Mouse (Mus musculus): ENCODE results near the gene Smco3. TPM values are rescaled to one million over a fixed set of nuclear protein-coding genes. Genes with fewer than 3 reads are reported as not detected.
A peak's percentile ranks its signal among the peaks of the same experiment; 100 is the strongest.

Gene Smco3
- total and polyA plus RNA-seq, 3 experiments, result 0.90 to 12.9 (median 5.5) TPM

DNA sequence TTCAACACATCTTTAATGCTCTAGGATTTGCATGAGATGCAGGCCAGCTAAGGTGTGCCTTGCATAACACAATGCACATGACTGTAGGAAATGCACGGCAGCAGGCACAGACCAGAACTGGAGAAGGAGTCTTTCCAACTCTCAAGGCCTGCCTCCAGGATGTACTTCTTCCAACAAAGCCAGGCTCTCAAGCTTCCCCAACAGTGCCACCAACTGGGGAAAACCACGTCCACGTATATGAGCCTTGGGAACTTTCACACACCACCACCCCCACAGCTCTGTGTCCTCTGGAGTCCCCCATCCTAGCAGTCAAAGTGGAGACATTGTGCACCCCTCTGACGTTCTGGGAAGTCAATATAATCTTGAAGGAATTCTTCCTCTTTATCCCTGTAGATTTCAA is 22.1 kb downstream of the Smco3 start:
- peaks cover 53 to 71% of the 10 kb centered on the region in 2 experiments for H3K36me3 ChIP-seq (replicated peaks in 1 of 2; ENCODE audit: control insufficient read depth in 1 of 2, insufficient read depth in 1 of 2, low read length in 1 of 2)
- H3K4me2 ChIP-seq (ENCODE audit: insufficient read depth, low read depth, poor library complexity, severe bottlenecking), result no peak overlapping the region
- H3K9ac ChIP-seq (ENCODE audit: insufficient read depth, low read depth), result no peak overlapping the region
- peaks cover 30% of the 10 kb centered on the region for H3K79me2 ChIP-seq (replicated peaks; ENCODE audit: control insufficient read depth, extremely low read depth, insufficient read depth, poor library complexity, severe bottlenecking)
- no peaks in the 10 kb centered on the region for H3K9me3 ChIP-seq (replicated peaks; ENCODE audit: low read length)
- DNase-seq (ENCODE audit: extremely low read depth), result no peak
- no peaks in the 10 kb centered on the region for H3K27me3 ChIP-seq (replicated peaks)
- dilution Hi-C loops (cut with MboI; ENCODE audit: extremely low pct_ligation_motif_present, extremely low pct_unique_long_range_greater_than_20kb, low sequenced_read_pairs) (no loop called here), in situ Hi-C loops (cut with MboI; ENCODE audit: low pct_ligation_motif_present, low pct_unique_long_range_greater_than_20kb, low sequenced_read_pairs) (no loop called here)
- TF ChIP-seq BHLHE40 (IDR thresholded peaks at IDR 0.05; ENCODE audit: low read depth, low read length) (no peak), ZNF384 (IDR thresholded peaks at IDR 0.05; ENCODE audit: low read depth, low read length) (no peak), CTCF (conservative IDR thresholded peaks at IDR 0.05 in 1 of 2, IDR thresholded peaks at IDR 0.05 in 1 of 2; ENCODE audit: low read depth in 2 of 2, low read length in 2 of 2) (peak in 1 of 2 experiments; percentile 19; a peak in 1 of 4 replicates), JUND (conservative IDR thresholded peaks at IDR 0.05; ENCODE audit: low read depth, low read length) (no peak)
- H3K27ac ChIP-seq (ENCODE audit: insufficient read depth, low read depth), result no peak overlapping the region
- no peak overlapping the region for H3K4me3 ChIP-seq (replicated peaks in 1 of 3; ENCODE audit: low read depth in 2 of 3, low read length in 2 of 3, poor library complexity in 1 of 3)
- peaks cover 4 to 24% of the 10 kb centered on the region in 2 experiments for H3K4me1 ChIP-seq (ENCODE audit: control insufficient read depth in 1 of 2, insufficient read depth in 2 of 2)

DNA sequence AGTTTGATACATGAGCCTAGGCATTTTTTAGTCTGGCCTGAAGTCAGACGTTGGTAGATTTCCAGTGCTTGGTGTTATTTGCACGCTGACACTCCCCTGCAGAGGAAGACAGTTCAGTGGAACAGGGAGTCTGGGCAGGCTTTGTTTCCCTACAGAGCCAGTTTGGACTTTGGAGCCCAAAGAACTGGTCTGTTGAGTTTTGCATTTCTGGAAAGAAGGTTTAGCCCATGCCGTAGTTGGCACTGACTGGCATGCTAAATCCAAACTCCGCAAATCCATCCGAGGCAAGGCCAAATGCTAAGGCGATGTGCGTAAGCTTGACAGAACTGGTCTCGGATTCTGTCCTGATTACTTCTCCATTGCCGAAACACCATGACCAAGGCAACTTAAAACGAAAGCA is 24.1 kb downstream of the Smco3 start:
- Histone ChIP-seq H3K36me3 (replicated peaks in 1 of 2; ENCODE audit: control insufficient read depth in 1 of 2, insufficient read depth in 1 of 2, low read length in 1 of 2) (peaks cover 36 to 53% of the 10 kb centered on the region in 2 experiments), H3K4me1 (ENCODE audit: control insufficient read depth in 1 of 2, insufficient read depth in 2 of 2) (peaks cover 6 to 41% of the 10 kb centered on the region in 2 experiments), H3K9ac (ENCODE audit: insufficient read depth, low read depth) (no peak overlapping the region), H3K27ac (ENCODE audit: insufficient read depth, low read depth) (no peak overlapping the region), H3K79me2 (replicated peaks; ENCODE audit: control insufficient read depth, extremely low read depth, insufficient read depth, poor library complexity, severe bottlenecking) (peaks cover 30% of the 10 kb centered on the region), H3K4me2 (ENCODE audit: insufficient read depth, low read depth, poor library complexity, severe bottlenecking) (no peak overlapping the region), H3K4me3 (replicated peaks in 1 of 3; ENCODE audit: low read depth in 2 of 3, low read length in 2 of 3, poor library complexity in 1 of 3) (no peak overlapping the region), H3K27me3 (replicated peaks) (no peaks in the 10 kb centered on the region), H3K9me3 (replicated peaks; ENCODE audit: low read length) (no peaks in the 10 kb centered on the region)
- dilution Hi-C loops (cut with MboI; ENCODE audit: extremely low pct_ligation_motif_present, extremely low pct_unique_long_range_greater_than_20kb, low sequenced_read_pairs), result no loop called here
- in situ Hi-C loops (cut with MboI; ENCODE audit: low pct_ligation_motif_present, low pct_unique_long_range_greater_than_20kb, low sequenced_read_pairs), result no loop called here
- no peak for DNase-seq (ENCODE audit: extremely low read depth)
- TF ChIP-seq IRF4 (IDR thresholded peaks at IDR 0.05; ENCODE audit: low read depth, low read length) (no peak), USF2 (conservative IDR thresholded peaks at IDR 0.05; ENCODE audit: low read depth, low read length) (no peak), USF1 (IDR thresholded peaks at IDR 0.05; ENCODE audit: low read depth, low read length) (no peak), CTCF (conservative IDR thresholded peaks at IDR 0.05 in 1 of 2, IDR thresholded peaks at IDR 0.05 in 1 of 2; ENCODE audit: low read depth in 2 of 2, low read length in 2 of 2) (no peak)

DNA sequence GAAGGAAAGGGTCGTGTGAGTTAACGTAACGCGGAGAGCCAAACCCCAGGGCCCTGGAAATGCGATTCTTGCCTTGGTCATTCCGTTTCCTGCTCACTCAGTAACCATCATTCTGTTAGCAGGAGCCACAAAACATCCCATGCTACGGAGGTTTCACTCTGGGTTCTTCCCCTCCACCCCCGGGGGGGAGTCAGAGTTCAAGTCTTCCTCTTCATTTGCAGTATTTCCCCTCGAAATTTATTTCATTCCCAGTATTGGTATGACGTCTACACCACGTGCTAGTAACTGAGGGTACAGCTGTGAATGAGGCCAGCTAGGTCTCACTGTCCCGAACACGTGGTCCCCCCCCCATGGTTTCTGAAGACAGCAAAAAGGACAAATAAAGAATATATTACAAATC is 25.6 kb downstream of the Smco3 start:
- dilution Hi-C loops (cut with MboI; ENCODE audit: extremely low pct_ligation_motif_present, extremely low pct_unique_long_range_greater_than_20kb, low sequenced_read_pairs), result no loop called here
- Histone ChIP-seq H3K9me3 (replicated peaks; ENCODE audit: low read length) (no peaks in the 10 kb centered on the region), H3K79me2 (replicated peaks; ENCODE audit: control insufficient read depth, extremely low read depth, insufficient read depth, poor library complexity, severe bottlenecking) (peaks cover 30% of the 10 kb centered on the region), H3K27me3 (replicated peaks) (no peaks in the 10 kb centered on the region), H3K27ac (ENCODE audit: insufficient read depth, low read depth) (no peak overlapping the region), H3K4me3 (replicated peaks in 1 of 3; ENCODE audit: low read depth in 2 of 3, low read length in 2 of 3, poor library complexity in 1 of 3) (peak overlapping the region; percentile 86 to 92 (median 90)), H3K4me1 (ENCODE audit: control insufficient read depth in 1 of 2, insufficient read depth in 2 of 2) (peaks cover 6 to 50% of the 10 kb centered on the region in 2 experiments), H3K4me2 (ENCODE audit: insufficient read depth, low read depth, poor library complexity, severe bottlenecking) (peak overlapping the region; percentile 94), H3K36me3 (replicated peaks in 1 of 2; ENCODE audit: control insufficient read depth in 1 of 2, insufficient read depth in 1 of 2, low read length in 1 of 2) (peaks cover 24 to 41% of the 10 kb centered on the region in 2 experiments), H3K9ac (ENCODE audit: insufficient read depth, low read depth) (peak overlapping the region; percentile 67)
- in situ Hi-C loops (cut with MboI; ENCODE audit: low pct_ligation_motif_present, low pct_unique_long_range_greater_than_20kb, low sequenced_read_pairs), result no loop called here
- DNase-seq (ENCODE audit: extremely low read depth), result peak; percentile 58
- no peak for TF ChIP-seq PAX5 (IDR thresholded peaks at IDR 0.05; ENCODE audit: low read length)
- TF ChIP-seq IRF4 (IDR thresholded peaks at IDR 0.05; ENCODE audit: low read depth, low read length), result 0 out of 2 replicates have a peak, but pooled peaks have one; percentile 10
- peak; percentile 98 for TF ChIP-seq MYC (IDR thresholded peaks at IDR 0.05; ENCODE audit: low read depth, low read length)
- TF ChIP-seq ETS1 (conservative IDR thresholded peaks at IDR 0.05; ENCODE audit: low read depth, low read length), result 0 out of 2 replicates have a peak, but pooled peaks have one; percentile 15
- TF ChIP-seq UBTF (IDR thresholded peaks at IDR 0.05; ENCODE audit: low read depth, low read length), result no peak
- TF ChIP-seq RAD21 (IDR thresholded peaks at IDR 0.05; ENCODE audit: low read depth, low read length), result no peak
- no peak for TF ChIP-seq E2F4 (IDR thresholded peaks at IDR 0.05; ENCODE audit: insufficient replicate concordance, low read depth, low read length)
- TF ChIP-seq USF1 (IDR thresholded peaks at IDR 0.05; ENCODE audit: low read depth, low read length), result no peak
- TF ChIP-seq NELFE (IDR thresholded peaks at IDR 0.05; ENCODE audit: low read depth, low read length), result no peak
- TF ChIP-seq SIN3A (IDR thresholded peaks at IDR 0.05; ENCODE audit: low read length), result no peak; the same call in 1 of the 2 replicates
- peak; percentile 60 for TF ChIP-seq BHLHE40 (IDR thresholded peaks at IDR 0.05; ENCODE audit: low read depth, low read length)
- TF ChIP-seq MAFK (IDR thresholded peaks at IDR 0.05; ENCODE audit: insufficient replicate concordance, low read length), result no peak
- peak; percentile 46 for TF ChIP-seq USF2 (conservative IDR thresholded peaks at IDR 0.05; ENCODE audit: low read depth, low read length)
- no peak for TF ChIP-seq EP300 (IDR thresholded peaks at IDR 0.05; ENCODE audit: low read length)
- TF ChIP-seq GABPA (IDR thresholded peaks at IDR 0.05; ENCODE audit: insufficient replicate concordance, low read depth, low read length), result no peak
- no peak for TF ChIP-seq MEF2A (IDR thresholded peaks at IDR 0.05; ENCODE audit: borderline replicate concordance, low read depth, low read length)
- TF ChIP-seq CTCF (conservative IDR thresholded peaks at IDR 0.05 in 1 of 2, IDR thresholded peaks at IDR 0.05 in 1 of 2; ENCODE audit: low read depth in 2 of 2, low read length in 2 of 2), result no peak
- peak; percentile 94 for TF ChIP-seq MXI1 (IDR thresholded peaks at IDR 0.05; ENCODE audit: low read depth, low read length)
- TF ChIP-seq CHD1 (IDR thresholded peaks at IDR 0.05; ENCODE audit: low read depth, low read length), result no peak
- TF ChIP-seq RCOR1 (conservative IDR thresholded peaks at IDR 0.05; ENCODE audit: low read depth, low read length), result no peak
- no peak for TF ChIP-seq KAT2A (IDR thresholded peaks at IDR 0.05; ENCODE audit: insufficient replicate concordance, low read length)
- TF ChIP-seq JUND (conservative IDR thresholded peaks at IDR 0.05; ENCODE audit: low read depth, low read length), result no peak
- TF ChIP-seq NRF1 (IDR thresholded peaks at IDR 0.05; ENCODE audit: low read depth, low read length), result no peak

All from CH12.LX (cell line).